Mouse (Mus musculus) 3T3-L1 (cell line): ENCODE results near the gene Cdh23.
"Not testable (repeated sequence)": the region's sequence is repeated elsewhere in the genome, so short reads cannot be mapped to it uniquely, and the experiment has no call there.

Source experiments
- DNase-seq: peaks from one replicate; pipeline ENCODE4 v3.0.0-alpha.2; 2015; ENCODE audit warnings: low read depth, low spot score

The Cdh23 gene

DNA sequence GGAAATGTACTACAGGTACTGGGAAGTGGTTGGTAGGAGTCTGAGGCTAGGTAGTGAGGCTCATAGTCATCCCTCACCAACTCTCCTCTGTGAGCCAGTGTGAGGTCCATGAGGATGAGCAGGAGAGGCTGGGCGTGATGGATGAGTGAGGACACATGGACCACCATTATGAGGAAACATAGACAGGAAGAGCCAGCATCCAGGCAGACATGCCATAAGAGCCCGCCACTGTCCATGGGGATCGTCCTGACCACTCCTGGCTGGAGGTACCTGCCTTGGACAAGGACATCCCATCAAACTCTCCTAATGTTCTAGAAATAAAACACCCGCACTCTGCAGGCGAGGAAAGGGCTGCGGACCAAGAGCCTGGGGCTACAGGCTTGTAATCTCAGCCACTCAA is at the start of gene Cdh23:
Gene Cdh23 (minus strand): TSS at position 101 of the 400 bp plus-strand sequence.
- DNase-seq: no peak

DNA sequence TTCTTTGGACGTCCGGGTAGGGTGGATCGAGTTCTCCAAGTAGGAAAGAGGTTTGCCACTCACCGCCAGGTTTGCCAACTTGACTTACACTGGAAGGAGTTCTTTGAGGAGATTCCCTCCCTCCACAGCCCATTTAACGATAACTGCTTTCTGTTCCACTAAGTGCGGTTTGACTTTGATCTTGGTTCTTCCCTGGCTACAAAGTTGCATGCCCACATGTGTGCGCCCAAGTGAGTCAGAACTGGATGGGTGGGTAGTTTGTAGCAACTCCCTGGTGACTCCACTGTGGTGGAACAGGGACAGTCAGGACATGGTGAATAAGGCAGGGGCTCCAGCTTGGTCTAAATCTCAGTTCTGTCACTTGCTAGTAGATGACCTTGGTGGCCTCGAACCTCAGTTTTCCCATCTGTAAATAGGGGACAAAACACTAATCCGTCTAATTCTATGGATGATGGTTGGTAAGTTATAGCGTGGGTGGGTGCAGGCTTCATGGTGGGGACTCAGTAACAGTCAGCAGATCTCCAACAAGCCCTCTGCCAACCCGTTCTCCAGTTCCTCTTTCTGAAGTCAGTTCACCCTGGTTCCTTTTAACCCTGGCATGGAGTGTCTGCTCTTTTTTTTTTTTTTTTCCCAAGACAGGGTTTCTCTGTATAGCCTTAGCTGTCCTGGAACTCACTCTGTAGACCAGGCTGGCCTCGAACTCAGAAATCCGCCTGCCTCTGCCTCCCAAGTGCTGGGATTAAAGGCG is 48.4 kb upstream of the Cdh23 start:
- DNase-seq: no peak

DNA sequence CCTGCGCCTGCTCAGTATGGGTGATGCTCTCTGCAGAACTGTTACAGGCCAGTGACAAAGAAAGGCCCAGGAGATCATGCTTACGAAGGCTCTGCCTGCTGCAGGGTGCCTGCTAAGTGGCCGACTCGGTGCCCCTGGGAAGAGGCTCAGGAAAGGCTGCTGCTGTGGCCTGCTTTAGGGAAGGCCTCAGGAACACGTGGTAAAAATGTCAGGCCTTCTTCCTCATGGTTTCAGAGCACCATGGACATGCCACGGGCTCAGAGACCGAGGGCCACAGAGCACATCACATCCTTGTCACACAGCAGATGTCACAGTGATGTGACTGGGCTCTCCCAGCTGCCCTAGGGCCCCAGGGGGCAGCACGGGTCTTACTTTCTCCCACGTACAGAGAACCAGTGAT is 47.4 kb upstream of the Cdh23 start:
- no peak for DNase-seq

DNA sequence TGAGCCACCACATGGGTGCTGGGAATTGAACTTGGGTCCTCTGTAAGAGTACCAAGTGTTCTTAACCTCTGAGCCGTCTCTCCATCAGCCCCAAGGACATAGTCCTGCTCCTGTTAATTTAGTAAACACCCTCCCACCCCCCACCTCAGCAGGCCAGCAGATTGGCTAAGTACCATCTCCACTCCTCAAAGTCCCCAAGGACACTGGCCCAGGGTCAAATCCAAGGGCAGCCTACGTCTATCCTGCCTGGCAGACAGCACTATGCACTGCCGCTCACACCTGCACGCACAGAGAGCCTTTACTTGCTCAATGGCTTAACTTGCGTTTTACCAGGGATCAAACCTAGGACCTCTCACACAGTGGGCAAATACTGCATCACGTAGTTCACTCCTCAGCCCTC is 46.7 kb upstream of the Cdh23 start:
- no peak for DNase-seq

DNA sequence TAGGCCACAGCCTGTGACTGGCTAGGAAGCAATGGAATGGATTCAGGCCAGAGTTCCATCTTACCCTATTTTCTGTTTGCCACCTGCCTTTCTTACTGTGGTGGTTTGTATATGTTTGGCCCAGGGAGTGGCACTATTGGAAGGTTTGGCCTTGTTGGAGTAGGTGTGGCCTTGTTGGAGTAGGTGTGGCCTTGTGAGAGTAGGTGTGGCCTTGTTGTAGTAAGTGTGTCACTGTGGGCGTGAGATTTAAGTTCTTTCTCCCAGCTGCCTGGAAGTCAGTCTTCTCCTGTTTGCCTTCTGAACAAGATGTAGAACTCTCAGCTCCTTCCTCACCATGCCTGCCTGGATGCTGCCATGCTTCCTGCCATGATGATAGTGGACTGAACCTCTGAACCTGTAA is 46.0 kb upstream of the Cdh23 start:
- DNase-seq: not testable (repeated sequence)

DNA sequence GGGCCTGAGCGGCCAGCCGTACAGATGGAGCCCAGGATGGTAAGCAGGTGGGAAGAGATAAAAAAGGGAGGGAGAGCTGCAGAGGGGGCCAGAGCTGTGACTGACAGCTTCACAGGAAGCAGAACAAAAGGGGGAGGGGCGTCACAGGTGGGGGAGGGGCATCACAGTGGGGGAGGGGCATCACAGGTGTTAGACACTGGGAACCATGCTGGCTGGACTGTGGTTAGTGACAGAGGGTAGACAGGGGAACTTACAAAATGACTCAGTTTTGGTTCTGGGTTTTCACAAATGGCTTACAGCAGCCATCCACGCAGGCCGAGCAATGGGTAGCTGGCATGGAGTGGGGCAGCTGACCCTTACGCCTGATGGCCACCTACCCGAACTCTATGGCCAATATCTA is 45.1 kb upstream of the Cdh23 start:
- no peak for DNase-seq

DNA sequence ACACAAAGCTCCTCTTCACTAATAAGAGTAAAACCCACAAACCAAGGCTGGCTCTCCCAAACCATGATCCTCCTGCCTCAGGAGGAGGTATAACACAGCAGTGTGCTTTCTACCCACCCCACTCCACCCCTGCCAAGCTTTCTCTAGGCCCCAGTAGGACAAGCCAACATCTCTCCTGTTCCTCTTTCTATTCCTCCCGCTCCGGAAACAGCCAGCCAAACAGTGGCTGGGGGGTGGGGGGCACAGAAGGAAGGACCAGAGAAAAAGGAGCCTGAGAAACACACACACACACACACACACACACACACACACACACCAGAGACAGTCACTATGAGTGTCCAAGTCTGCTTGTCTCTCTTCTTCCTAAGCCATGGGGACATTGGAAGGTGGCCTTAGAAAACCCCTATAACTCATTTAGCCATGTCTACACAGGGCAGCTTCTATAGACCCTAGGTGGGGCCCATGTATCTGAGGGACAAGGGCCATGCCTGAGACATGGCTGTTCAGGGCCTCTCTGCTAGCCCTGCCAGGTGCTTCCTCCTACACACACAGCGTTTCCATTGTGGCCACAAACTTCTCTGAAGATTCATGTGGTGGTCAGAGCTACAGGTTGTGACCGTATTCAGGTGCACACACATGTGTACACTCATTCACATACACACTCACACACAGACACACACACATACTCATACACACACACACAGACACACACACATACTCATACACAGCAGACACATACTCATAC is 43.5 kb upstream of the Cdh23 start:
- DNase-seq: no peak

DNA sequence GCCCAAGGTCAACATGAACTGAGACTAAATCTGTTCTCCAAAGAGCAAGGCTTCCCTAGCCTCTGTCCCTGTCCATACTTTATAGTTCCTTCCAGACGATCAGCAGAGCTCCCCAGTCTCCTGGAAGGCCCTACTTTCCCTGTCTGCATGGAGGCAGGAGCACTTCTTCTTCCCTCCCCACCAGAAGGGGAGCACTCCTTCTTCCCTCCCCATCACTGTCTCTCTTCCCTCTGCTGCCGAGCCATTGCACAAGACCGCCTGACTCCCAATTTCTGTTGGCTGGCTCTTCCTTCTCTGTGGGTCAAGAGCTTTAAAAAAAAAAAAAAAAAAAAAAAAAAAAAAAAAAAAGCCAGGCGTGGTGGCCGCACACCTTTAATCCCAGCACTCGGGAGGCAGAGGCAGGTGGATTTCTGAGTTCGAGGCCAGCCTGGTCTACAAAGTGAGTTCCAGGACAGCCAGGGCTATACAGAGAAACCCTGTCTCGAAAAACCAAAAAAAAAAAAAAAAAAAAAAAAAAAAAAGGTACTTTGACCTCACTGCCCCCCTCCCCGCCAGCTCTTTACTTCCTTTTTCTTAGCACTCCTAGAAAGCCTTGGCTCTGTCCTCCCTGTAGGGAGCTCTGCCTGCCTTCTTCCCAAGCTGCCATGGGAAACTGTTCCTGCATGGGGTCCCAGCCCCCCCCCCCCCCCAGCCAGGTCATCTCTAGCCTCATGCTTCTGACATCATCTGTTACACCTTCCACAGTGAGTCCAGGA is 41.8 kb upstream of the Cdh23 start:
- no peak for DNase-seq

DNA sequence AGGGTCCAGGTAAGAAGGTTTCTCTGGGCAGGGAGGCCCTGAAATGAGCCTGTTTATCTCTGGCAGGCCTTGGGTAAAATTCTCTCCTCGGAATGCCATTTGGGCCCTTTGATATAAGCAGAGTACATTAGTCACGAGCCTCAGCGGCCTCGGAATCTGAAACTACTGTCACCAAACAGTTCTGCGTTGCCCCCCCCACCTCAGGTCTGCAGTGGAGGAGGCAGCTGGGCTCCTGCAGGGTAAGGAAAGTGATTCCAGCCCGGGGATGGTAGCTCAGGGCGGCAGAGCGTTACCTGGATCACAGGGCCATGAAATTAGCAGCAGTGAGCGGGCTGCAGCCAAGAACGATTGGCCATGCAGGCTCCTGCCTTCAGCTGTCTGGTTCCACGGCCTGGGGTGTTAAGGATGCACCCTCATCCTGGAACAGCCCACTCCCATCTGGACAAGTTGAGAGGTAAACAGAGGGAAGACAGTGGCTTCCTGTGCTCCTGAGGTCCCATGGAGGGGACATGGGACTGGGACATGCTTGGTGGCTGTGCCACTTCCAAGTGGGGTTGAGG is 41.0 kb upstream of the Cdh23 start:
- DNase-seq: no peak

DNA sequence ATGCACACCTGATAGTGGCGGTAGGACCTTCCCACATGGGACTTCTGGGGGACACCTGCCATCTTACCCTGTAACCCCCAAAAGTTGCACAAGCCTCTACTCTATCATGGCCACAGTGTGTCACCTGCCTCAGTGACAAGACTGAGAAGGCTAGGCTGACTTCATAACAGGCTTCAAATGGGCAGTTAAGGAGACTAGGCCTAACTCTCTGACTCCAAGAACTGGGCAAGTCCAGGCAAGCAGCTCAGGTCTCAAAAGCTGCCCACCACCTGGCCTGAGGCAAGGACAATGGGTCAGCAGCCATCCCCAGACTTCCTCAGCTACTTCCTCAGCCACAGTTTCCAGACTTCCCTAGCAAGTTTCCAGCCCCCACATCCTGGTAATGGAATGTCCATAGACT is 39.4 kb upstream of the Cdh23 start:
- DNase-seq: no peak

DNA sequence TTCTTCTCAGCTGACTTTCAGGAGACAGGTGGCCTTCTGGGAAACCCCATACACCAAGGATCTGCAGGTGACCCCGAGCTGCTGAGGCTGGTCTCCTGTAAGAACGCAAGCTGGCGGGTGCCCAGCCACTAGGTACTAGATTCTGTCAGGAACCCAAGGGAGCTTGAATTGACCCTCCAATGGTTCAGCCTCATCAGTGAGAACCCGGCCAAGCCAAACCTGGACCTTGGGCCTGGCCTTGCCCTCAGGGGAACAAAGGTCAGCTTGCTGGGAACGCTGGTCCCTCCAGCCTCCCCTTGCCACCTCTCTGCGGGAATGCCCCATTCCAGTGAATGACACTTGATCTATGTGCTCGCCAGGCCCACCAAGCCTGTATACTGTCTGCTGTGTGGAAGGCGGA is 37.2 kb upstream of the Cdh23 start:
- no peak for DNase-seq

DNA sequence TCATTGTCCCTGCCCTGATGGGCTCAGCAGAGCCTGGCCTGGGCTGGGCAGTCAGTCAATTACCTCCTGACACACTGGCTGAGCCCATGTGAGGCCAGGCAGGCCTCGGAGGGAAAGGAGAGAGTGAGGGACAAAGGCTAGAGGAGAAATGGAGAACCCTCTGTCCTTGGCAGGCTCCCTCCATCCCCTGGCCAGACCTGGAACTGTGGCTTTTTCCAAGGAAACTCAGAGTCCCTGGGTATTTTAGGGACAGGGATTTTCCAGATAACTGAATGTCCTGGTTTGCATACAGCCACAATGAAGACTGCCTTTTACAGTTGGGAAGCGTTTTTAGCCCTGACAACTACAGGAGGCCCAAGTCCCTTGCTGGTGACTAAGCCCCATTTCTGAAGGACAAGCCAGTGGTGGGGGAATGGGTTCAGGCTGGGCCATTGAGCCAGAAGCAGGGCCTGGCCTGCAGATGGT is 36.1 kb upstream of the Cdh23 start:
- no peak for DNase-seq

DNA sequence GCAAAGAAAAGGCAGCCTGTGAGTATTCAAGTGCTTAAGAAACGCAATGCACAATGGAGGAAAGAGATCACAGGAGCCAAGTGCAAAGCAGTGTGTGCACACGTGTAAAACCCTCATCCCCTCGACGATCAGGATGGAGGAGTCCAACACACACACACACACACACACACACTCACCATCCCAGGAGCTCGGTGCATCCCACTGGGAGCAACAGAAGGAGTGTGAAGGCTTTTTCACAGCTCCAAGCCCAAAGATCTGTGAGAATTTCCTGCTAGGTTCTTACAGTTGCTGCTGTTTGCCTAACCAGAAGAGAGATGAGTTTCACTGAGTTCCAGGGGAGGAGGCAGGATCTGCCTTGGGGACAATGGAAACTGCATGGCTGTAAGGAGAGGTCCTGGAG is 35.5 kb upstream of the Cdh23 start:
- DNase-seq: no peak

DNA sequence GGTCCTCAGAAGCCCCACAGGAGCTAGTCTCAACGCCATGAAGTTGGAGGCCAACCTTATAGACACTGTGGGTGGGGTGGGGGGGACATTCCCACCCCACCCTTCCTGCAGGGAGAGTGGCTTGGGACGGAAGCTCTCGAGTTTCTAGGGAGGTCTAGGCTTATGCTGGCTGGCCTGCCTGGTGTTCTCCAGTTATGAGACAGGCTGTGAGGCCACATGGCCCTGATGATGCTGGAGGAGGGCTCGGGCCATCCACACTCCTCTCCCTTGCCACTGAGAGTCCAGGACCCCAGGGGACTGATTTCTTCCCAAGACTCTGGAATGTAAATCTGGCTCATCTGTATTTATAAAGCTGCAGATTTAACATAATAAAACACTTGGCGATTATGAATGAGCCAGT is 31.0 kb upstream of the Cdh23 start:
- DNase-seq: no peak

DNA sequence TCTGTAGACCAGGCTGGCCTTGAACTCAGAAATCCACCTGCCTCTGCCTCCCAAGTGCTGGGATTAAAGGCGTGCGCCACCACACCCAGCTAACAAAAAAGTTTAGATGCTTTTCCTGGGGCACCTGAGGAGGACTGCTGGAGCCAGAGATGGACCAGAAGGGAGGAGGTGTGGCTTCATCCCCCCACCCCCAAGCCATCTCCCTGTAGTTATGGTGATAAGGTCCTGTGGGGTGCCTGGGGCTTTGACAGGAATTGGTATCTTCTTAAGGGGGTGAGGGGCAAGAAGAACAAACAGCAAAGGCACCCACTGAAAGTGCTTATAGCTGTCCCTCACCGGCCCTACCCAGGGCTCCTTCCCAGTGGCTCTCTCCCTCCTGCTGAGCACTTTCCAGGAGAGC is 30.6 kb upstream of the Cdh23 start:
- no peak for DNase-seq

DNA sequence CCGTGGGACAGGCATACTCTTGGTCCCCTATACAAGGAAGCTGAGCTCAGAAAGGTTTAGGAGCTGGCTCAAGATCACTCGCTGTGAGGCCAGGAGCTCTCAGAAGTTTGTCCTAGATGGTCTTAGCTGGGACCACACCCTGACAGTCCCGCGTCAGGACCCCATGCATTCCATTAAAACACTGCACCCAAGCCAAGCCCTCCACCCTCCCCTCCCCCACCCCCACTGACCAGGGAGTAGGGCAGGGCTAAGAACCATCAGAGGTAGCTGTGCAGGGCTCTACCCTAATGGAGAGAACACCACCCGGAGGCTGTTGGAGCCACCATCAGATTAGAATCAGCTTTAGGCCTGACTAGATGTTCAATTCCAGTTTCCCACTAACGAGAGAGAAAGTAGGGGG is 28.2 kb upstream of the Cdh23 start:
- DNase-seq: no peak

DNA sequence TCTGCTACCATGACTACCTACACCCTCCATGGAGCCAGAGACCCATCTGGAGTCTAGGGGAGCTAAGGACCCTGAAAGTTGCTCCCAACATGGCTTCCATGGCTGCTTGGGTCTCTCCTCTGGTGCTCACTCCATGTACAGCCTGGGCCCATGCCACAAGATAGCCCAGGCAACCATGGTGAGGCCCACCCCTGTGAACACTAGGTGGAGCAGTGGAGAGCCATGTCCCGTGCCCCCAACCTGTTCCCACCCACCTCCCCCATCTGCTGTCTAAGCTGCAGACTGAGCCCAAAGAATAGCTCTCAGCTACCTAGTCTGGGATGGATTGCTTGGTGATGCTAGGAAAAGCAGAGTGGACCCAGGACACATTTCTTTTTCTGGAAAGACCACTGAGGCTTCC is 27.1 kb upstream of the Cdh23 start:
- no peak for DNase-seq

DNA sequence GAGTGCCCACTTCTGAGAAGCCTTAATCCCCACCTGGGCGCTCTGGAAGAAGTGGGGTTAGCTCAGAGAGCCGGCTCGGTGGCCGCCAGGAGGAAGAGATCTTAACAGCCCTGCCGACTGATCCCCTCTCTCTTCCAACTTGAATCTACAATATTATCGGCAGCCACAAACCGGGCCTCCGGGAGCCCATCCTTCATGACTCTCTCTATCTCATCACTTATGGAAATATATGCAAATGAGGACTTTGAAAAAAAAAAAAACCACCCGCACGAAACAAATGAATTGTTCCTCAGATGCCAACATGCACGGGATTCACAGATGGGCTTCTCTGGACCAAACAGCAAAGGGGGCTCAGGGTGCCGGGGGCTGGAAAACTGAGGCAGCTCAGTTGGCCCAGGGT is 25.4 kb upstream of the Cdh23 start:
- no peak for DNase-seq

DNA sequence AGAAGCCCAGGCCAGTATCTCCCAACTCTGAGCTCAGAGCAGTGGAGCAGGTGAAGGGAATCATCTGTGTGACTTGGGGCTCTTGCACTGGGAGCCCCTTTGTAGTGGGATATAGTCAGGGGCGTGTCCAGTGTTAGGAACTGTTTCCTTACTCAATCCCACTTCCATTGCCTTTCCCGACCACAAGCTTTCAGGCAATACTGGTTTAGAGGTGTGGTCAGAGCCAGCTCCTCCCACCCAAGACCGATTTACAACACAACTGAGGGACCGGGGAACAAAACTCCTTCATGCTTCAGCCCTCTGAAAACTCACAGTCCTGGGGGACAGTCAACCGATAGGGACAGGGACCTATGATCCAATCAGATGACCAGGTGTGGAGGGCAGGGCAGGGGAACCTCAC is 24.2 kb upstream of the Cdh23 start:
- DNase-seq: no peak

DNA sequence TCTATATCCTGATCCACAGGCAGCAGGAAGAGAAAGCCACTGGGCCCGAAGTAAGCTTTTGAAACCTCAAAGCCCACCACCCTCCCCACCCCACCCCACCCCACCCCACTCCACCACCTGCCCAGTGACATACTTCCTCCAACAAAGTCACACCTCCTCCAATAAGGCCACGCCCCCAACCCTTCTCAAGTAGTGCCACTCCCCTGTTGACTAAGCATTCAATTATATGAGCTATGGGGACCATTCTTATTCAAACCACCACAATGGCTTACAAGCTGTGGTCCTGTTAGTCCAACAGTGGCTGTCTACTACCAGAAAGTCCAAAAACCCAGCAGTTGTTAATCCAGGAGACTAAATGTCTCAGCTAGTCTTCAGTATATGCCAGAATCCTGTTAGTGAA is 22.2 kb upstream of the Cdh23 start:
- no peak for DNase-seq

DNA sequence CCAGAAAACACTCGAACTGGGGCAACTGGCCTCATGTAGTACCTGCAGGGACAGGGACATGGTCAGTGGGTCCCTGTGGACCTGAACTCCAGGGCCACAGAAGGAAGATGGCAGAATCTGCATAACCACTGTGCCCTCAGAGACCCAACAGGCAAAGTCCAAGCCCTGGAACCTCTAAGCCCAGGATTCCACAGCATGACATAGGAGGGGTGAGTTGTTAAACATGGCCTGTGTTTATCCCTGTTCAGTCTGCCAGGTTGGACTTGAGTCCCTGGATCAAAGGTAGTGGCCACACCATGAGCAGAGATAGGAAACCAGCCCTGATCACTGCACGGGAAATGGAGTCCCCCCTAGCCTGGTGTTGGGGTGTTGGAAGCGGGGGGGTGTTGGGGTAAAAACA is 20.2 kb upstream of the Cdh23 start:
- no peak for DNase-seq

DNA sequence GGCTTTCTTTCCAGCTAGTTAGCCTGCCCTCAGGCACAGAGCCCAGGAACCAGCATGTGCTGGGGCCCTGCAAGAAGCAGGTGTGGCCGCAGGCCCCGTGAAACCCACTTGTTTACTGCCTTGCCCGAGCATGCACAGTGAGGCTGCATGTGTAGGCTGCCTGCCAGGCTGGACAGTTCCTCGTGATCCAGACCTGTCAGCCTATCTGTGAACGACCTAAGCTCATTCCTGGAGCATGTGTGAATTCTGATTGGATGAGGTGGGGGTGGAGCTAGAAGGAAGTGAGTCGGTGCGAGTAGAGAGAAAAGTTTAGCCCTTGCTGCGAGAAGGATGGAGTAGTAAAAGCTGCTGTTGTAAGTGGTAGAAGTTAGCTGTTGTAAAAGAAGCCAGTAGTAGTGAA is 16.0 kb upstream of the Cdh23 start:
- DNase-seq: not testable (repeated sequence)
